Mouse (Mus musculus): ENCODE measurements at regions not wholly inside any gene's neighbourhood (a gene's known extent, or its start where the extent isn't known, plus 50 kb on each side); places are given as distances from the start of the nearest gene placed in this dataset.

DNA sequence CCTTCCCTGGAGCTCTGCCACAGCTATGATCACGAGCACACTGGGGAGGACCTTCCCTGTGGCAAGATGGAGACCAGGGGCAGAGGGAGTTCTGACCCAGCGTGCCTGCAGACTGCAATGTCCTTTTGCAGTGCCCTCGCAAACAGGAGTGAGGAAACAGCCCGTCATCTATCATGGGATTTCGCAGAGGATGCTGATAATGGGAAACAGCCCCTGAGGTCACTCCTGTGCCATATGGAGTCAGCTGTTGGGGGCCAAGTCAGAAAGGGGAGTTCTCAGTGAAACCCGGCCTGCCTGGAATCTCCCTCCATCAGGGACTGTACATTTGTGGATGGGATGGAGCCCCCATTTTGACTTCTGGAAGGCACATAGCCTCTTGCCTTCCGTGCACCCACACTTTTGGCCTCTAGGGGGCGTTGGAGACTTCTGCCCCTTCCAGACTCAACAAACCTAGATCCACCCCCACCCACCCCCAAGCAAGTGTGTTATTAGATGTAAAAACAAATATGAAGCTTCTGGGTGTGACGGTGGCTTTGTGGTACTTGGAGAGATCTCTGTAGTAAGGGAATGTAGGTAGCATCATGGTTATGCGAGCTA lies 98.1 kb downstream of the Kdr start:
- no peak for ATAC-seq (ENCODE audit: extremely low read depth, insufficient number of reproducible peaks, low FRiP score, poor library complexity, severe bottlenecking)

DNA sequence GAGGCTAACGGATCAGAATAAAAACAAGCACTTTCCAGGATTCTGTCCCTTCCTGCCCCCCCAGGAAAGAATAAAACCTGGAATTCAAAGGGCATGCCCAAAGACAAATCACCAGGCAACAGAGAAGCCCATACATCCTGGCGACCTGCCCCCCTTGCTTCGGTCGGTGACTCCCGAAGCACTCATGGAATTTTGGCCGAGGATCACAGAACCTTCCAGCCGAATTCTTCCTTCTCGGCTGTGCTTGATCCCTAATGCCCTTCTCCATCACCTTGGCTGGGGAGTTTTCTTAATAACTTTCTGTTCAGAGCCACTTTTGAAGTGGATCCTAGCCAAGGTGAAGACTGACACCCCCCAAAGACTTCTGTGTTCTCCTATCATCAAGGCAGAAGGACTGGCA lies 99.9 kb downstream of the Kdr start:
- no peak for ATAC-seq (ENCODE audit: extremely low read depth, insufficient number of reproducible peaks, low FRiP score, poor library complexity, severe bottlenecking)

DNA sequence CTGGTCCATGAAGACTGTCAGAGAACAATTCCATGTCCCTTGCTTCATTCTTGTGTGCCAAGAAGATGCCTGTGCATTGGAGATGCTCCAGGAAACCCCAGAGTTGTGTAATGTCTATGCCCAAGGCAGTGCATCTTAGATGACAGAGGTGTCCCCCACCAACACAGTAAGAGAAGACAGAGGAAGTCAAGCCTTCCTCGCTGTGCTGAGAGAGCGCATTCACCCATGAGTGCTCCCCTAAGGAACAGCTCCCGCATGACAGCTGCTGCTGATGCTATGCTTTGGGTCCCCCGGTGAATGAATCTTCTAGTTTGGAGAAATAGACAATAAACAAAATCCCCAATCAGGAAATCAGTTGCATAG lies 100.7 kb downstream of the Kdr start:
- no peak for ATAC-seq (ENCODE audit: extremely low read depth, insufficient number of reproducible peaks, low FRiP score, poor library complexity, severe bottlenecking)

DNA sequence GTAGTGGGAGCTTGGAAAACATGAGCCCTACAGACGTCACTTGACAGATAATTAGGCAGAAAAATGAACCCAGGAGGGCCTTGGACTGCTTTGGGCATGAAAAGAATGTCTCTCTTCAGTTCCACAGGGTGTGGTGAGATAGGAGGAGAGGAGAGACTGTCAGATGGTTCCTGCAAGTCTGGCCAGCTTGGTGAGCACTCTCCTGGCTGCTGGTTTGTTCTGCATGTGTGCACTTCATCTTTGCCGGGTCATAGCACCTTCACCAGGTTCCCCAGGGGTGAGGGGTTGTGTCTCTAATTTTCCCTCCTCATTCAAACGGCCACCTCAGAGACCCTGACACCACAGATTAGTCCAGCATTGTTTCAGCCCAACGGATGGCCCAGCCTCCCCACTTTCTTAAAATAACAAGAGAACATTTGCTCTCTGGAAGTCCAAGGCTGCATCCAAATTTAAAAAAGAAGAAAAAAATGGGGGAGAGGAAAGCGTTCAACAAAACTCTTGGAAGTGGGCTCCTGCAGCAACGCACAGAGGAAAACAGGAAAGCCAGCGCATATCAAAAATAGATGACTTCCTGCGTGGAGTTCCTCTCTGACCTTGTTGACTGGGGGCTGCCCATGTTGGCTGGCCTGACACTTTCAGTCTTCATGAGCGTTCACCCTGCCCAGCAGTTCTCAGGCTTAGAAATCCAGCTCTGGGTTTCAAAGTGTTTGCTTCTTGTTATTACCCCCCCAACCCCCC lies 101.2 kb downstream of the Kdr start:
- ATAC-seq (ENCODE audit: extremely low read depth, insufficient number of reproducible peaks, low FRiP score, poor library complexity, severe bottlenecking) = no peak

DNA sequence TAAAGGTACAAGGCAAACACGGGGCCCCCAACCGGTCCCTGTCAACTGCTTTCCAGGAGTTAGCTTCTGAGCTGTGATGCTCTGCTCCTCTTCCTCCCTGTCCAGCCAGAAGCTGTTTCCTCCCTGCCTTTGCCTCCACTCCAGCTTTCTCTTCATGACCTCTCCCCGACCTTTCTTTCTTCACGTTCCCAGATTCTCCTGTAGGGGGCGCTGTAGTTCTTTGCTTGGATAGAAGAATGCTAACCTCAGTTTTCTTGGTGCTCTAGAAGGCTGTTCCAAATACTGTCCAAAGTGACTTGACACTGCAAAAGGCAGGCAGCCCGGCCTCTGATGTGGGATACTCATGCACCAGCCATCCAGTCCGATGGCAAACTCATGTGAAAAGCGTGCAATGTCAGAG lies 107.1 kb downstream of the Kdr start:
- ATAC-seq (ENCODE audit: extremely low read depth, insufficient number of reproducible peaks, low FRiP score, poor library complexity, severe bottlenecking) = no peak

DNA sequence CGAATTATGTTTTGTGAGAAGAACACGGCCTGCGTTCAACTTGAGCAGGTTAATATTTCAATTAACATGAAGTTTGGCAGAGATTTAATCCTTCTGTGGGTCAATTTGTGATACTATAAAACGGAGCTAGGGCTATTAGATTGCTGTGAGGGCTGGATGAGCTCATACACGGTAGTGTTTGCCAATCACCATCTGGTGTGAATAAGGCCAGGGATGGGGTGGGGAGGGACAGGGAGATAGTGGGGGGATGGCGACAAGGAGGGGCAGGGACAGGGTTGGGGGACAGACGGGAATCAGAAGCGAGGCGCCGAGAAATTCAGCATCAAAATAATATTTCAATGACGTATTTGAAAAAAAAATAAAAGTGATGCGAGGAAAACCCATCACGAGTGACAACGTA lies 107.6 kb downstream of the Kdr start:
- ATAC-seq (ENCODE audit: extremely low read depth, insufficient number of reproducible peaks, low FRiP score, poor library complexity, severe bottlenecking) = no peak

DNA sequence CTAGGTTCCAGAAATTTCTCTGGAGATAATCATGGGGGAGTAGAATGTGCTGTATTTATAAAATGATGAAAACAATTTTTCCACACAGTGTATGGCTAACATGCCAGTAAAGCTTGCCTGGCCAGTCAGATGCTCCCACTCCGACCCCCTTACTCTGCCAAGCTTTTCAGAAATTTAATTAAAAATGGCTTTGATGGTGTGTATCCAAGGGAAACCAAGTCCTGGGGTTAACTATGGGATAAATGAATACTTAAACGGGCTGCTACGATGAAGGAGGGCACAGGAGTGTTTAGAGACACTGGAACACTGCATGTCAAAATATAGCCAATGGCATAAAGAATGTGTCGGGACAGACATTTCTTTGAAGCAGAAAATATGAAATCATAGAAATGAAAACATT lies 108.7 kb downstream of the Kdr start:
- no peak for ATAC-seq (ENCODE audit: extremely low read depth, insufficient number of reproducible peaks, low FRiP score, poor library complexity, severe bottlenecking)

DNA sequence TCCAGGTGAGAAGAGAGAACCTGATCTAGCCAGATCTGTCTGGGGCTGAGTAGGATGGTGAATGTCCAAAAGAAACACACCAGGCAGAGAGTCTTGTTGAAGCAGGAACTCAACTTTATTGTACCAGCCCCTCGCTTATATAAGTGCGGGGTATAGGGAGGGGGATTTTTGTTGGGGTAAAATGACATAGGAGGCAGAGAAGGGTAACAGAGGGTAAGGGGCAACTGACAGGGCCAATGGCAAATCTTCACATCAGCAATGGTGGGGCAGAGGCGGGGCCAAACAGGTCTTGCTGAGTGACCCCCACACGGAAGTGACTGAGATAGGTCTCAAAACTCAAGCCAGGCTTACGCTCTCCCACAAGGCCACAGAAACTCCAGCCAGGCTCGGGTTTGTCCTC lies 113.2 kb downstream of the Kdr start:
- no peak for ATAC-seq (ENCODE audit: extremely low read depth, insufficient number of reproducible peaks, low FRiP score, poor library complexity, severe bottlenecking)

DNA sequence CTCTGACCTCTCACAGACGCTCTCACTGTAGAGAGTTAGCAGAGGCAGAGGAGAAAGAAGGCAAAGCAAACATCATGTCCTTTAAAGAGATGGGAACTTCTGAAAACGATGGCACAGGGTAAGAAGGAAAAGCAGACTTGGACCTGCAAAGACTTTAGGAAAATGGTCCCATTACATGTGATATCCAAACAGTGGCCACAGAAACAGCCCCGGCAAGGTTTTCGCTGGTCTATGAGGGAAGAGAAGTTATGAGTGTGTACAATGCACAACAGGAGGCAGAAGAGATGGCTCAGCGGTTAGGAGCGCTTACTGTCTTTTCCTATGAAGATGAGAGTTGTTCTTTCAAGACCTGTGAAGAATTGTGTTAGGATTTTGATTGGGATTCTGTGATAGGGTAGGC lies 114.9 kb downstream of the Kdr start:
- no peak for ATAC-seq (ENCODE audit: extremely low read depth, insufficient number of reproducible peaks, low FRiP score, poor library complexity, severe bottlenecking)

DNA sequence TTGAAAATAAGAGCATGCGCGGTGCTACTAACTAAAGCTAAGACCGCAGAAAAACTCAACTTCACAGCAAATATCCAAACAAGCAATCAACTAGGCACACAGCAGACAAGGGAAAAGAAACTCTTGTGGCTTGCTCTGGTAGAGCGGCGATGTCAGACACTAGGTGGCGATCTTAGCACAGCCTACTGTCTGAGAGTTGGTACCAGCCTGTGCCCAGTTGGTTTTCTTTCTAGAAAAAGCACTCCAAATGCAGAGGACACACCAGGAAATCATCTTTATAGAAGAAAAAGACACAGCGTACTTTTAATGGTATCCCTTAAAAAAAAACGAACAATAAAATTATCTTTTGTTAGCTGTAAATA lies 115.6 kb downstream of the Kdr start:
- ATAC-seq (ENCODE audit: extremely low read depth, insufficient number of reproducible peaks, low FRiP score, poor library complexity, severe bottlenecking) = no peak

DNA sequence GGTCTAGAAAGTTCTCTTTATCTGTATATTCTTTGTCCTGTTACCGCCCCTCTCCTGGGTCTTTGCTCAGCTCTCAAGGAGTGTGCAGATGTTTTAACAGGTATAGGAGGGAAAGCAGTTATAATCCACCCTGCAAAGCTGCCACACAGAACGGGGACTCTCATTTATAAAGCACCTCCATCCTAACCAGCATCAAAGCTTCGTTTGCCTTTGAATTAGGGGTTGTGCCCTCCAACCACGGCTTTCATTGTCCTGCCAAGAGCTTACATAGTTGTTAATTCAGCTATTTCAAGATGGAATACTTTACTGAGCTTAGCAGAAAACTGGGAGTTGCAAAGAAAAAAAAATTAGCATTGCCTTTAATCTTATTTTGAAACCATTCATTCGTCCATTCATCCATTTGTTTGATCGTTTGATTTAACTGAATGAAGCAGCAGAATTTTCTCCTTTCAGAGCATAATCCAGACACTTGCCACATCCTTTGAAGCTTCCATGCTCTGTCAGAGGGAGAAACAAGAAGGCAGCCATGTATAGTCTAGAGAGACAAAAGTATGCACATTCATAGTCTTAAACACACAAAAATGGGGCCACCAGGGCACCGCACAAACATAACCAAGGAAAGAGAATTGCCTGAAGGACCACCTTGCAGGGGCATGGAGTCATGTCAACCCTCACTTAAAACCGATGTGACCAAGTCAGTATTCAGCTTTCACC lies 116.2 kb downstream of the Kdr start:
- ATAC-seq (ENCODE audit: extremely low read depth, insufficient number of reproducible peaks, low FRiP score, poor library complexity, severe bottlenecking) = no peak

DNA sequence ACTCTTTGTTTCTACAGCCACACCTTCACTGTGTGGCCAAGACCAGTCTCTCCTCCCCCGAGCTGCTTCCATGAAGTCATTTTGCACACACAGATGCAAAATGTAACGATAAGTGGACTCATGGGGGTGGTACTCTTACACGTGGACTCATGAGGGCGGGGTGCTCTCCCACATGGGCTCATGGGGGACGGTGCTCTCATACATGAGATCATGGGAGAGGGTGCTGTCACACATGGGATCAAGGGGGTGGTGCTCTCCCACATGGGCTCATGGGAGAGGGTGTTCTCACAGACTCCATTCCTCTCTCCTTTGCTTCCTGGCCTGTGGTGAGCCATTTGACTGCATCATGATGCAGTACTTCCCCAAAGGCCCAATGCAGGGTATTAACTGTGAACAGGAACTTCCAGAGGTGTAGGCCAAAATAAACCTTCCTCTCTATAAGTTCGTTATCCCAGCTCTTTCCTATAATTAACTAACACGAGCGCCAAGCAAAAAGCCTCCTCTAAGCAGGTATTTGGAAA lies 118.9 kb downstream of the Kdr start:
- no peak for ATAC-seq (ENCODE audit: extremely low read depth, insufficient number of reproducible peaks, low FRiP score, poor library complexity, severe bottlenecking)

DNA sequence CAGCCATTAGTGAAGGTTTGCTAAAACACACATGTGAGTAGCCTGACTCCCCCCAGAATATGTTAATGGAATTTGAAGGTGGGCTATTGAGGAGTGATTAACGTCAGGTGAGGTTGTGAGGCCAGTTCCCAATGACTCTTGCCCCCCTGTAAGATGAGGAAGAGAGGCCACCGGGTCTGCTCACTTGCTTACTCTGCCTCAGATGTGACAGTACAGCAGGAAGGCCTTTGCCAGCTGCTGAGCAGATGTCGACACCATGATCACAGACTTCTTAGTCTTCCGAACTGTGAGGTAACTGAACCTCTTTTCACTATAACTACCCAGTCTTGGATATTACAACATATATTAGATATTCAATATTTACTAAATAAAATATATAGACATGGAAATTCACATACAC lies 127.4 kb downstream of the Kdr start:
- ATAC-seq (ENCODE audit: extremely low read depth, insufficient number of reproducible peaks, low FRiP score, poor library complexity, severe bottlenecking) = no peak

DNA sequence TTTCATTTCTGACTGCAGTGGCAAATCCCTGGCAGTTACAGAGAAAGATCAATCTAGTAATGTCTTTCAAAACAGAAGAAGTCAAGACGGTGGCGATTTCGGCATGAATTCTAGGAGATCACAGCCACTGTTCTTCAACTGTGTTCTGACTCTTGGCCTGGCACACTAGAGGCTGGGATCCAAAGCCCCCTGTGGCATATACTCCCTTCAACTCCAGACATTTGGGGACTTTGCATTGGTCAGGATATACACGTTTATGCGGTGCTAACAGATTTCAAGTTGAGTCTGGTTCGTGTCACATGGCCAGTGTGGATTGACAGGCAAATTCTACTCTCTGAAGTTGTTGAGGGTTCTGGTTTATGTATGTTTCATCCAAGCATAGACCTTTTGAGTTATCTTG lies 130.3 kb downstream of the Kdr start:
- ATAC-seq (ENCODE audit: extremely low read depth, insufficient number of reproducible peaks, low FRiP score, poor library complexity, severe bottlenecking) = no peak

DNA sequence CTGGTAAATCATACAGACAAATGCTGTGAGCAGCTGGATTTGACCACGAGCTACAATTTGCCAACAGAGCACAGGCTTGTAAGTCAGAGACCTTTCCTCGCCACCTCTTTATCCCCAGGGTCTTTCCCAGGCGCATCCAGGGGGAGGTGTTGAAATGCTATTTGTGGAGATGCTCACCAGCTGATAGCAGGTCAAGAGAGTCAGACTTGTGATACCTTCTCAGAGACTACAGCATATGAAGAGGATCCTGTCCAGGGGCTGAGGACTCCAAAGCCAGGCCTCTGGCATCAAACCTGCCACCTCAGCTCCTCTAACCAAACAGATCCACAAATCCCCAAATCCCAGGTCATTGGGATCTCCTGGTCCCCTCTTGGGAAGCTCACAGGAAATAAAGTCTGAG lies 130.9 kb downstream of the Kdr start:
- ATAC-seq (ENCODE audit: extremely low read depth, insufficient number of reproducible peaks, low FRiP score, poor library complexity, severe bottlenecking) = no peak

DNA sequence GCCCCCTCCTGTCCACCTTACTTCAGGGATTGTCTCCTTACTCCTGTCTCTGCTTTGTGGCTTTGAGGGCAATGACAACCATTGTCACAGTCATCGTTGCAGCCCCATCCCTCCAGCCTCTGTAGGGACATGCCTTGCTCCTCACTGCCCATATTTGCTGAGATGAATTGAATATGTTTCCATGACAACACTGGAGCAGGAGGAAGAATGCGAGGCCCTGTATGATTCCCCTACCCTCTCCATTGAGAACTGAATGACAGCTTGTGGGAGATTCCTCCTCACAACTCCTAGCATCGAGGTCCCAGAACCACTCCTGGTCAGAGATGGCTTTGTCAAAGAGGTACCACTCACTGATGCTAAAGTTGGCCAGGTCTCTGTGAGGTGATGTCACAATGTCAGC lies 132.2 kb downstream of the Kdr start:
- no peak for ATAC-seq (ENCODE audit: extremely low read depth, insufficient number of reproducible peaks, low FRiP score, poor library complexity, severe bottlenecking)

DNA sequence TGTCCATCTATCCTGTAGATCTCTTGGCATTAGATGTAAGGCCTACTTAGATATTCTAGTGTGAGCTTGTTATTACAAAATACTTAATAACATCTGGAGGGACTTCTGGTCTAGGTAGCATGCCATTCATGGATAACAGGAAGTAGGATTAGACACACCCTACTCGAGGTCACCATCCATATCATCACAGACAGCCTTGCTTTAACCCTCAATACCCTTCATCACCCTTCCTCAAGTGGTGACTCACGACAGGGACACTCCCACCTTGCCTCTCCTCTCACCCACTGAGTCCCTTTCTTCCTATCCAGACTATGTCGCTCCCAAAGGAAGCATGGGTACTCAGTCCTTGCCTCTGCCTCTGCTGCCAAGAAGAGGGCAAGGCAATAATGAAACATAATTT lies 134.5 kb downstream of the Kdr start:
- ATAC-seq (ENCODE audit: extremely low read depth, insufficient number of reproducible peaks, low FRiP score, poor library complexity, severe bottlenecking) = no peak

DNA sequence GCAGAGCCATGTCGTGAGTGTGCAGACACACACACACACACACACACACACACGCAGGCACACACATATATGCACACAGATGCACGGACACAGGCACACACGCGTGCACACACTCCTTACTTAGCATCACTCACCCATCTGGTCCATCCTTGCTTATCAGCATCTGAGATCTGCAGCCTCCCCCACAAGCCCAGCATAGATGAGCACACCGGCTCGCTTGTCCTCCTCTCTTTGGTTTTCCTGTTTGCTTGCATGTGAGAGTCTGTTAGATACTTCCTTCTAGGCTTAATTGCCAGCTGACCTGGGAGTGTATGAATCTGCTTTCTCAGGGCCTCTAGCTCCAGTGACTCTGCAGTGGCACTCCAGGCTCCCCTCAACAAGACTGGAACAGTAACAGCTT lies 137.8 kb downstream of the Kdr start:
- ATAC-seq (ENCODE audit: extremely low read depth, insufficient number of reproducible peaks, low FRiP score, poor library complexity, severe bottlenecking) = no peak

DNA sequence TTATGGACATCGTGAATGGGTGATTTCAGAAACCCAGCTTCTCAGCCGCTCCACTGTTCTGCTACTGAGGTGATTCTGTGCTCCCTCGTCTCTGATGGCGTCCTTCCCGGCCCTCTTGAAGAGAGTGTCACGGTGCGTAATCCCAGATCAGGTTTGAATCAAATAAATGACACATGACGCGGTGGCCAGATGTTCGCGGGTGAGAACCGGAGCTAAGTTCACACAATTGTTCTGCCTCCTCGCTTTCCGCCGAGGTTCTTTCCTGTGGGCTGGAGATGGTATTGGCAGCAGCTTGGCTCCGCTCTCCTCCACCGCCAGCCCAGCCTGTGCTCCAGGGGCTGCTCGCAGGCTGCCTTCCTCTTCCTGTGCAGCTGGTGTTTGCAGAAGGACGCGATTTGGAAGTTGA lies 142.7 kb downstream of the Kdr start:
- no peak for ATAC-seq (ENCODE audit: extremely low read depth, insufficient number of reproducible peaks, low FRiP score, poor library complexity, severe bottlenecking)

DNA sequence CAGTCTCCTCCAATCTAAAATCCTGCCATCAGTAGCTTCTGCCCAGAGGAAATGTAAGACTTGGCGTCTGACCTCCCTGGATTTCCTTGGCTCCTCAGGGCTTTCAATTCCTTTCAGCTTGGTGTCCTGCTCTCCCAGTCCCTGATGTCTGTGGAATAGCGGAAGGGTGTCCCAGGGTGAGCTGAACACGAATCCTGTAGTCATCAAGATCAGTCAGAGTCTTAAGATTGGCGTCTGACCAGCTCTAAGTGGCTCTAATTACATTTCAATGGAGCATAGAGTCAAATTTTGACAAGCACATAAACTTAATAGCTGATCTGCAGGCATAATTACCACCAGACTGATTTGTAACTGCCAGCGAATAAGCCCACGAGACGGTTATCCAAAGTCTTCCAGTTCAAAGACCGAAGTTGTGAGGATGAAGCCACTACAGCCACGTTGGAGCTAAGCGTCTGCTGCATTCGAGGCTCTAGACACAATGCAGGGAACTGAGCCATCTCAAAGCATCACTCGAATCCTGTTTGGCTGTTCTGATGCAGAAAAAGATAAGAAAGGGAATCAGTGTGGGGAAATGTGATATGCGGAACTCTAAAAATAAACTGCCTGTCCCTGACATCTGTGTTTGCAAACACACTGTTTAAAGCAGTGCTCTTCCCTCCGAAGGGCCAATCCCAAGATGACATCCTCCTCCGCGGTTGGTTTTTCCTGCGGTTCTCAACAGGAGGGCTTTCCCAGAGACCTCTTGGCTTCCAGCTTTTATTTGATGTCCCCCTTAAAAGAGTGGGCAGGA lies 143.3 kb downstream of the Kdr start:
- ATAC-seq (ENCODE audit: extremely low read depth, insufficient number of reproducible peaks, low FRiP score, poor library complexity, severe bottlenecking) = no peak

Measured in neutrophil, adult 5-6 weeks (primary cell).